Mouse (Mus musculus): ENCODE data around the gene Ccdc106. TPM values are rescaled to one million over a fixed set of nuclear protein-coding genes. Genes with fewer than 3 reads are reported as not detected.
A peak's percentile ranks its signal among the peaks of the same experiment; 100 is the strongest.
"Not testable (repeated sequence)": the region's sequence is repeated elsewhere in the genome, so short reads cannot be mapped to it uniquely, and the experiment has no call there.

Gene Ccdc106
- polyA plus RNA-seq, 1 experiment from 2014 or later: 7.0 TPM

- Histone ChIP-seq H3K36me3 (peaks cover 19% of the 10 kb centered on the region), H3K4me1 (peaks cover 22% of the 10 kb centered on the region), H3K4me2 (peak within 1 kb of the TSS; percentile 84), H3K27me3 (no peaks in the 10 kb centered on the region), H3K27ac (peak within 1 kb of the TSS; percentile 79), H3K4me3 (peak within 1 kb of the TSS; percentile 69), H3K9ac (peak within 1 kb of the TSS; percentile 68), H3K9me3 (no peaks in the 10 kb centered on the region)
- ATAC-seq (ENCODE audit: borderline replicate concordance, extremely low read depth, low FRiP score, low TSS enrichment): peak; percentile 87
- WGBS: 6% methylated on average over 11 of the region's 26 CpGs
Observed at GRCm38 (mm10) chr7:4996003-4996895, 24.1 kb upstream of the Ccdc106 start, which contains the start of gene Zfp579. Gene Zfp579 (minus strand): TSS chr7:4996158.

- peak overlapping the region; percentile 84 for H3K4me2 ChIP-seq
- H3K4me1 ChIP-seq: peaks cover 22% of the 10 kb centered on the region
- H3K27ac ChIP-seq: peak overlapping the region; percentile 79
- no peak for ATAC-seq (ENCODE audit: borderline replicate concordance, extremely low read depth, low FRiP score, low TSS enrichment)
- H3K36me3 ChIP-seq: peaks cover 19% of the 10 kb centered on the region
- no peaks in the 10 kb centered on the region for H3K27me3 ChIP-seq
- H3K9ac ChIP-seq: peak overlapping the region; percentile 68; the same call in 1 of the 2 replicates
- WGBS: 55% methylated on average over 8 of the region's 8 CpGs
- peak overlapping the region; percentile 69 for H3K4me3 ChIP-seq
- H3K9me3 ChIP-seq: no peaks in the 10 kb centered on the region
Observed at GRCm38 (mm10) chr7:4996934-4997333, 23.4 kb upstream of the Ccdc106 start.

- 57% methylated on average over 2 of the region's 2 CpGs for WGBS
- Histone ChIP-seq H3K27ac (no peak overlapping the region), H3K9ac (no peak overlapping the region), H3K4me2 (no peak overlapping the region), H3K36me3 (no peaks in the 10 kb centered on the region), H3K9me3 (no peaks in the 10 kb centered on the region), H3K4me3 (no peak overlapping the region), H3K27me3 (no peaks in the 10 kb centered on the region), H3K4me1 (peaks cover 16% of the 10 kb centered on the region)
- no peak for ATAC-seq (ENCODE audit: borderline replicate concordance, extremely low read depth, low FRiP score, low TSS enrichment)
Observed at GRCm38 (mm10) chr7:4999876-5000275, 20.5 kb upstream of the Ccdc106 start.

- H3K36me3 ChIP-seq; H3K9ac ChIP-seq; H3K27me3 ChIP-seq; H3K4me1 ChIP-seq; H3K4me3 ChIP-seq; H3K4me2 ChIP-seq; H3K9me3 ChIP-seq; ATAC-seq (ENCODE audit: borderline replicate concordance, extremely low read depth, low FRiP score, low TSS enrichment); H3K27ac ChIP-seq: not testable (repeated sequence)
- WGBS: 66% methylated on average over 8 of the region's 8 CpGs
Observed at GRCm38 (mm10) chr7:5002876-5003275, 17.5 kb upstream of the Ccdc106 start.

- no peak overlapping the region for H3K27ac ChIP-seq
- H3K9me3 ChIP-seq: no peaks in the 10 kb centered on the region
- no peak overlapping the region for H3K4me2 ChIP-seq
- WGBS: 96% methylated on average over 26 of the region's 26 CpGs
- no peak overlapping the region for H3K9ac ChIP-seq
- H3K4me3 ChIP-seq: no peak overlapping the region
- peaks cover 5% of the 10 kb centered on the region; the same call in 1 of the 2 replicates for H3K4me1 ChIP-seq
- no peak for ATAC-seq (ENCODE audit: borderline replicate concordance, extremely low read depth, low FRiP score, low TSS enrichment)
- no peaks in the 10 kb centered on the region for H3K27me3 ChIP-seq
- H3K36me3 ChIP-seq: peaks cover 58% of the 10 kb centered on the region
Observed at GRCm38 (mm10) chr7:5008229-5008628, 12.1 kb upstream of the Ccdc106 start.

- H3K9ac ChIP-seq: no peak overlapping the region
- H3K4me2 ChIP-seq: peak overlapping the region; percentile 54
- peaks cover 14% of the 10 kb centered on the region; the same call in 1 of the 2 replicates for H3K4me1 ChIP-seq
- H3K27me3 ChIP-seq: no peaks in the 10 kb centered on the region
- 86% methylated on average over 27 of the region's 27 CpGs for WGBS
- ATAC-seq (ENCODE audit: borderline replicate concordance, extremely low read depth, low FRiP score, low TSS enrichment): no peak
- H3K27ac ChIP-seq: 0 out of 2 replicates have a peak overlapping the region, but pooled peaks have one; percentile 11
- peaks cover 49% of the 10 kb centered on the region for H3K36me3 ChIP-seq
- no peaks in the 10 kb centered on the region for H3K9me3 ChIP-seq
- H3K4me3 ChIP-seq: peak overlapping the region; percentile 77
Observed at GRCm38 (mm10) chr7:5012681-5013513, 7.5 kb upstream of the Ccdc106 start.

GRCm38 (mm10) chr7:5014251-5015117, 5.9 kb upstream of the Ccdc106 start, which contains the start of the genes Zfp524 and Fiz1:
Gene Zfp524 (plus strand): TSS chr7:5014415.
Gene Fiz1 (minus strand): TSS chr7:5014697.
- WGBS: under 1% methylated on average over 42 of the region's 42 CpGs

GRCm38 (mm10) chr7:5015118-5016001, 5.0 kb upstream of the Ccdc106 start, which contains the start of gene Gm44973:
Gene Gm44973 (plus strand): TSS chr7:5015496.
- Histone ChIP-seq H3K4me2 (peak within 1 kb of the TSS; percentile 54), H3K4me1 (peaks cover 21% of the 10 kb centered on the region), H3K27ac (peak within 1 kb of the TSS; percentile 99), H3K9ac (peak within 1 kb of the TSS; percentile 78), H3K36me3 (peaks cover 24% of the 10 kb centered on the region), H3K27me3 (no peaks in the 10 kb centered on the region), H3K9me3 (no peaks in the 10 kb centered on the region), H3K4me3 (peak within 1 kb of the TSS; percentile 77)
- under 1% methylated on average over 45 of the region's 76 CpGs for WGBS
- peak; percentile 79 for ATAC-seq (ENCODE audit: borderline replicate concordance, extremely low read depth, low FRiP score, low TSS enrichment)

More at GRCm38 (mm10) chr7:5014251-5015117, 5.9 kb upstream of the Ccdc106 start, which contains the start of the genes Zfp524 and Fiz1:
- Histone ChIP-seq H3K9me3 (no peaks in the 10 kb centered on the region), H3K4me3 (peak within 1 kb of the TSS; percentile 77), H3K36me3 (peaks cover 33% of the 10 kb centered on the region), H3K27ac (peak within 1 kb of the TSS; percentile 99), H3K9ac (peak within 1 kb of the TSS; percentile 78), H3K27me3 (no peaks in the 10 kb centered on the region), H3K4me2 (peak within 1 kb of the TSS; percentile 54), H3K4me1 (peaks cover 20% of the 10 kb centered on the region)
- peak; percentile 87 for ATAC-seq (ENCODE audit: borderline replicate concordance, extremely low read depth, low FRiP score, low TSS enrichment)

GRCm38 (mm10) chr7:5016057-5016456, 4.3 kb upstream of the Ccdc106 start:
- ATAC-seq (ENCODE audit: borderline replicate concordance, extremely low read depth, low FRiP score, low TSS enrichment): no peak
- H3K27me3 ChIP-seq: no peaks in the 10 kb centered on the region
- peak overlapping the region; percentile 99 for H3K27ac ChIP-seq
- peak overlapping the region; percentile 77 for H3K4me3 ChIP-seq
- no peaks in the 10 kb centered on the region for H3K9me3 ChIP-seq
- H3K36me3 ChIP-seq: peaks cover 17% of the 10 kb centered on the region
- H3K4me1 ChIP-seq: peaks cover 23% of the 10 kb centered on the region
- WGBS: 45% methylated on average over 3 of the region's 3 CpGs
- H3K4me2 ChIP-seq: peak overlapping the region; percentile 54
- H3K9ac ChIP-seq: peak overlapping the region; percentile 67

- Histone ChIP-seq H3K4me2 (no peak overlapping the region), H3K27ac (no peak overlapping the region), H3K4me1 (peaks cover 30% of the 10 kb centered on the region), H3K36me3 (peaks cover 9% of the 10 kb centered on the region), H3K4me3 (no peak overlapping the region), H3K9me3 (no peaks in the 10 kb centered on the region), H3K27me3 (no peaks in the 10 kb centered on the region), H3K9ac (no peak overlapping the region)
- WGBS: 92% methylated on average over 2 of the region's 2 CpGs
- ATAC-seq (ENCODE audit: borderline replicate concordance, extremely low read depth, low FRiP score, low TSS enrichment): no peak
Observed at GRCm38 (mm10) chr7:5016920-5017319, 3.4 kb upstream of the Ccdc106 start.

Data from lung, embryonic 15.5 days (tissue).